Mouse (Mus musculus) C2C12 (cell line): ENCODE measurements around the gene Klhl36.

Experiments used
- CEBPB ChIP-seq: IDR thresholded peaks from one replicate; pipeline ENCODE4 v1.6.1; 2011; ENCODE audit warnings: low read depth, mild to moderate bottlenecking, control low read depth, moderate library complexity
- CTCF ChIP-seq: IDR thresholded peaks from one replicate; pipeline ENCODE4 v1.5.1; 2011; ENCODE audit not compliant: control insufficient read depth, insufficient read depth, insufficient read length
- MAX ChIP-seq: IDR thresholded peaks from one replicate; pipeline ENCODE4 v1.6.1; 2011; ENCODE audit warnings: mild to moderate bottlenecking, control low read depth
- MYOD1 ChIP-seq: IDR thresholded peaks from one replicate; pipeline ENCODE4 v1.6.1; 2011; ENCODE audit warnings: low read depth; ENCODE audit not compliant: control insufficient read depth, insufficient read length
- MYOG ChIP-seq: IDR thresholded peaks from one replicate; pipeline ENCODE4 v1.6.1; 2011; ENCODE audit not compliant: control insufficient read depth, insufficient read length; ENCODE audit errors: extremely low read depth
- USF1 ChIP-seq: IDR thresholded peaks from one replicate; pipeline ENCODE4 v1.6.1; 2011; ENCODE audit warnings: low read depth, mild to moderate bottlenecking, control low read depth, moderate library complexity

GRCm38 (mm10) chr8:119824809-119825273 lies 37.2 kb upstream of the Klhl36 start:
- TF ChIP-seq CTCF = no peak
- TF ChIP-seq MYOD1 = no peak
- TF ChIP-seq USF1 = no peak
- no peak for TF ChIP-seq MYOG
- no peak for TF ChIP-seq MAX
- no peak for TF ChIP-seq CEBPB
